Mouse (Mus musculus) liver, adult 2 months (tissue): Measurements from ENCODE around the gene Sfxn5. TPM values are rescaled to one million over a fixed set of nuclear protein-coding genes. Genes with fewer than 3 reads are reported as not detected.

ENCODE experiments used
- DNase-seq: peaks from one replicate; pipeline ENCODE4 v3.0.0-alpha.2; 2011; ENCODE audit warnings: low read depth, low spot score; ENCODE audit errors: extremely low read depth
- H3K27ac ChIP-seq: fragments of 200-500 bp; replicated peaks from 2 replicates; pipeline ENCODE4 v1.5.1; 2012; ENCODE audit warnings: low read depth, mild to moderate bottlenecking, control low read depth, inconsistent platforms, low read length; ENCODE audit not compliant: insufficient read depth
- H3K27me3 ChIP-seq: fragments of 200-500 bp; 2 replicates; pipeline ENCODE4 v1.6.1; 2012; ENCODE audit warnings: mild to moderate bottlenecking, moderate library complexity, low read length, inconsistent platforms; ENCODE audit not compliant: control insufficient read depth, insufficient read depth
- H3K36me3 ChIP-seq: fragments of 200-500 bp; 2 replicates; pipeline ENCODE4 v1.6.1; 2012; ENCODE audit warnings: low read length, inconsistent platforms; ENCODE audit not compliant: control insufficient read depth, insufficient read depth
- H3K4me1 ChIP-seq: fragments of 200-500 bp; 2 replicates; pipeline ENCODE4 v1.6.1; 2011; ENCODE audit warnings: low read length; ENCODE audit not compliant: control insufficient read depth, insufficient read depth
- H3K4me3 ChIP-seq: fragments of 200-500 bp; 2 replicates; pipeline ENCODE4 v1.5.1; 2011; ENCODE audit warnings: low read depth, mild to moderate bottlenecking, control low read depth, low read length, moderate library complexity; ENCODE audit not compliant: insufficient read depth
- H3K79me2 ChIP-seq: fragments of 200-500 bp; 2 replicates; pipeline ENCODE4 v1.6.1; 2012; ENCODE audit warnings: inconsistent platforms, mild to moderate bottlenecking, low read length, moderate library complexity; ENCODE audit not compliant: control insufficient read depth, insufficient read depth
- H3K9ac ChIP-seq: fragments of 200-500 bp; 2 replicates; pipeline ENCODE4 v1.6.1; 2012; ENCODE audit warnings: low read depth, mild to moderate bottlenecking, control low read depth, inconsistent platforms, low read length
- CTCF ChIP-seq: fragments of 200-500 bp; IDR thresholded peaks from 2 replicates; pipeline ENCODE4 v1.5.1; 2011; ENCODE audit warnings: low read depth, low read length, control low read depth
- POLR2A ChIP-seq: fragments of 200-500 bp; IDR thresholded peaks from 2 replicates; pipeline ENCODE4 v1.6.1; 2011; ENCODE audit warnings: low read length, control low read depth; ENCODE audit not compliant: insufficient read depth; ENCODE audit errors: extremely low read depth
- WGBS: fragments of 180-500 bp; shearing (Covaris S2); methylation state at CpG from one replicate; pipeline ENCODE4 v1.1.7; 2018; 5-methylcytosine and 5-hydroxymethylcytosine counted together
- polyA plus RNA-seq: library from polyadenylated mRNA; depleted of rRNA; stranded (reverse); fragments of >200 nt; gene quantifications from 2 replicates; pipeline ENCODE4 v1.2.3, GENCODE M21; 2012
- total RNA-seq: library from RNA; depleted of rRNA; stranded (reverse); fragments of >200 nt; gene quantifications from 2 replicates; pipeline ENCODE4 v1.2.3, GENCODE M21; 2014

Sfxn5 gene
- total and polyA plus RNA-seq, 2 experiments: 23.4 to 23.6 TPM

DNA sequence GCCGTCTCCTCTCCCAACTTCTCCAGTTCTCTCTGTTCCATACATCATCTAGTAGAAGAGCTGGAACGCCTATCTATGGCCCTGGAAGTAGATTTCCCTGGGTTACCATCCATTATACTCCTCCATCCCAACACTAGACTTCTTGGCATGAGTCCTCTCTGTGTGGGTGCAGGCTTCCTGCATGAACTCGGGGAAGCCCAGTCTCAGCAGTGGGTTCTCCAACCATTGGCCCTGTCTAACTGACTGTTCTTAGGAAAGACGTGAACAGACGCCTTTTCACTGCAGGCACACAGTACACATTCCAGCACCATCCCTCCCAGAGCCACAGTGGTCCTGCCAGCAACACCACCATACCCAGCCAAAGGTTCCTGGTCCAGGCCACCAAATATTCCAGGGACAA, 29.4 kb upstream of the Sfxn5 start:
- H3K4me3 ChIP-seq: no peak overlapping the region
- H3K79me2 ChIP-seq: no peaks in the 10 kb centered on the region
- no peaks in the 10 kb centered on the region for H3K27me3 ChIP-seq
- WGBS: 86% methylated on average over 5 of the region's 5 CpGs
- no peak overlapping the region for H3K9ac ChIP-seq
- TF ChIP-seq POLR2A (no peak), CTCF (no peak)
- H3K27ac ChIP-seq: no peak overlapping the region
- DNase-seq: no peak
- no peaks in the 10 kb centered on the region for H3K4me1 ChIP-seq
- H3K36me3 ChIP-seq: no peaks in the 10 kb centered on the region

DNA sequence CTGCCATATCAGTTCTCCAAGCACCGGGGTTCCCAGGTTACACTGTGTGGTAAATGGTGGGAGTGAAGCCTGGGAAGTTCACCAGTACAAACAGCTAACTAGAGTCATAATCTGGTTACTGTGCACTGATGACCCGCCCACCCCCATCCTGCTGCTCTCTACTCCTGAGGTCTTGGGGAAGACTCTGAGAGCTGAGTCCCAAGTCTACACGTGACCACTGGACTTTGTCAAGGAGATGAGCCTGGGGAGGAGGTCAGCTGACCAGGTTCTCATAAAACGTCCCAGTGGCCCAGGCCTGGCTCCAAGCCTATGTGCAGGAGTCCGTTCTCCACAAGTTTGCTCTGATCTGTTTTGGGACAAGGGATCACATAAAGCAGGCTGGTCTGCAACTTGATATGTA, 27.1 kb upstream of the Sfxn5 start:
- H3K27ac ChIP-seq: no peak overlapping the region
- TF ChIP-seq CTCF (no peak), POLR2A (no peak)
- no peaks in the 10 kb centered on the region for H3K27me3 ChIP-seq
- no peak overlapping the region for H3K9ac ChIP-seq
- WGBS: 77% methylated on average over 5 of the region's 5 CpGs
- H3K4me3 ChIP-seq: no peak overlapping the region
- no peaks in the 10 kb centered on the region for H3K36me3 ChIP-seq
- H3K4me1 ChIP-seq: no peaks in the 10 kb centered on the region
- H3K79me2 ChIP-seq: no peaks in the 10 kb centered on the region
- no peak for DNase-seq

DNA sequence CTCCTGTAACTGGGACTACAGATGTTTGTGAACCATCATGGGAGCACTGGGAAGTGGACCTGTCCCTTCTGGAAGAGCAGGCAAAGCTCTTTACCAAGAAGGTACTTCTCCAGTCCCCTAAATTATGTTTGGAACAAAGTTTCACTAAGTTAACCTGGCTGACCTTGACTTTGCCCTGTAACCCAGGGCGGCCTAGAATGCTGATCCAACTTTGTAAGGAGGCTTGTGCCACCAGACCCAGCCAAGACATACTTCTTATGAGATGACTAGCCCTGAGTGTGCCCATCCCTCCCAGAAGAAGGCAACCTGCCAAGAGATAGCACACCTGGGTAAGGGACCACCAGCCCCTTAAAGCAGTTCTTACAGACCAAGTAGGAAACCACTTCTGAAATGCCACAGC, 25.7 kb upstream of the Sfxn5 start:
- DNase-seq: no peak

DNA sequence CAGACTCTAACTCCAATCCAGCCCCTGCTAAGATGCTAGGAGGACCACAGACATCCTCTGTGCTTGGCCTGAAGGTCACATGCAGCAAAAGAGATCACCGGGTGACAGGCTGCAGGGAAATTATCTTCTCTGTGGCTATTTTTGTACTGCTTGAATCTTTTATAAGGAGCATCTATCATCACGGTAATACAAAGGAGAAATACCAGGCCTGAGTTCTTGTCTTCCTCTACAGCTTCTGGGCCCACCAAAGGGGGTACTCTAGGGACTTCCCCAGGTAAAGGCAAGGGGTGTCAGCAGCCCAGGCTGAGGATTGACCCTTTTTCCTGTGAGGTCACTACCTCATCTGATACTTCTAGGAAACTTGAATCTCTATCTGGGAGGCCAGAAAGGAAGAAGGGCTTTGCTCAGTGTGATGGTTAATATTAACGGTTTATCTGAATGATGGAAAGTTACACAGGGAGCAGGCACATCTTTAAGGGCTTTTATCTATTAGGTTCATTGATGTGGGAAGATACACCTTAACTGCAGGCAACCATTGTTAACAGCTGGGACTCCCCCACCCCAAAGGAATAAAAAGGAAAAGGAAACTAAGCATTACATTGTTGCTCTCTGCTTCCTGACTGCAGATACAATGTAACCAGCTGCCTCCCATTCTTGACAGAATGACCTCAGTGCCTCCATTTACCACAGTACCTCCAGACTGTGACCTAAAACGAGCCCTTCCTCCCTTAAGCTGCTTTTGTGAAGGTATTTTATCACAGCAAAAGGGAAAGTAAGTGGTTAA, 23.7 kb upstream of the Sfxn5 start:
- no peak for TF ChIP-seq CTCF
- no peak for TF ChIP-seq POLR2A
- Histone ChIP-seq H3K9ac (no peak overlapping the region), H3K27me3 (no peaks in the 10 kb centered on the region), H3K36me3 (no peaks in the 10 kb centered on the region), H3K4me3 (no peak overlapping the region), H3K27ac (no peak overlapping the region), H3K4me1 (no peaks in the 10 kb centered on the region), H3K79me2 (no peaks in the 10 kb centered on the region)
- DNase-seq: no peak
- WGBS: 74% methylated on average over 4 of the region's 4 CpGs

More for the DNA sequence above, 25.7 kb upstream of the Sfxn5 start:
- Histone ChIP-seq H3K4me3 (no peak overlapping the region), H3K36me3 (no peaks in the 10 kb centered on the region), H3K27ac (no peak overlapping the region), H3K27me3 (no peaks in the 10 kb centered on the region), H3K4me1 (no peaks in the 10 kb centered on the region), H3K9ac (no peak overlapping the region), H3K79me2 (no peaks in the 10 kb centered on the region)
- TF ChIP-seq CTCF (no peak), POLR2A (no peak)
- WGBS: 53% methylated on average over 1 of the region's 1 CpGs

DNA sequence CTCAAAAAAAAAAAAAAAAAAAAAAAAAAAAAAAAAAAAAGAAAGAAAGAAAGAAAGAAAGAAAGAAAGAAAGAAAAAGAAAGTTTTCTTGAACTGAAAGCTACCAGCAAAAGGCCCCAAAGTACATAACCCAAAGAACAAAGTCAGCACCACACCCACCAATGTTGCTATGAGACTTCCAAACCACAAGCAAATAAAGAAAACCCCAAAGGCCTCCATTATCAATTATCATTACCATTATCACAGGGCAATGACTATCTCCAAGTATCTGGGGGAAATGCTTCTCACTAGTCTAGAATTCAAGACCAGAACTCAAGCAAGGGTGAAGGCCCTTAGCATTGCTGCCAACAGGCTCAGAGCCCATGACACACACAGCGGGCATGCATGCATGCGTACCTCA, 22.5 kb upstream of the Sfxn5 start:
- WGBS: 99% methylated on average over 2 of the region's 2 CpGs
- Histone ChIP-seq H3K27me3 (no peaks in the 10 kb centered on the region), H3K27ac (no peak overlapping the region), H3K4me1 (no peaks in the 10 kb centered on the region), H3K36me3 (no peaks in the 10 kb centered on the region), H3K9ac (no peak overlapping the region), H3K4me3 (no peak overlapping the region), H3K79me2 (no peaks in the 10 kb centered on the region)
- no peak for TF ChIP-seq CTCF
- no peak for TF ChIP-seq POLR2A
- no peak for DNase-seq

DNA sequence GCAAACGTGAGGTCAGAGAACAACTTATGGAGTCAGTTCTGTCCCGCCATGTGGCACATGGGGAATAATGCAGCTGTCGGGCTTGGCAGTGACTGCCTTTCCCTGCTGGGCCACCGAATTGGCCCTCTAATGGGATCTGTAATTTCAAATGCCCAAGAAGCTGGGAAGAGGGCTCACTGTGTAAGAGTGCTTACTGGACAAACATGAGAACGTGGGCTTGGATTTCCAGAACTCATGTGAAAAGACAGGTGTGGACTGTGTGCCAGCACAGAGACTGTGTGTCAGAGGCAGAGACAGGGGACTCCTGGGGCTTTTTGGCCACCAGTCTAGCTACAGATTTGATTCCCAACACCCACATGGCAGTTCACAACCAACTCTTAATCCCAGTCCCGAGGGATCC, 21.5 kb upstream of the Sfxn5 start:
- TF ChIP-seq POLR2A (no peak), CTCF (no peak)
- WGBS: 86% methylated on average over 6 of the region's 6 CpGs
- Histone ChIP-seq H3K27me3 (no peaks in the 10 kb centered on the region), H3K36me3 (no peaks in the 10 kb centered on the region), H3K27ac (no peak overlapping the region), H3K79me2 (no peaks in the 10 kb centered on the region), H3K4me1 (no peaks in the 10 kb centered on the region), H3K4me3 (no peak overlapping the region), H3K9ac (no peak overlapping the region)
- no peak for DNase-seq
